Mouse (Mus musculus) lung, postnatal 14 days (tissue): Measurements from ENCODE around the gene Zfp809.
"Not testable (repeated sequence)": the region's sequence is repeated elsewhere in the genome, so short reads cannot be mapped to it uniquely, and the experiment has no call there.

ENCODE experiments used
- DNase-seq: peaks from one replicate; pipeline ENCODE4 v3.0.0; 2021

Gene Zfp809

DNA sequence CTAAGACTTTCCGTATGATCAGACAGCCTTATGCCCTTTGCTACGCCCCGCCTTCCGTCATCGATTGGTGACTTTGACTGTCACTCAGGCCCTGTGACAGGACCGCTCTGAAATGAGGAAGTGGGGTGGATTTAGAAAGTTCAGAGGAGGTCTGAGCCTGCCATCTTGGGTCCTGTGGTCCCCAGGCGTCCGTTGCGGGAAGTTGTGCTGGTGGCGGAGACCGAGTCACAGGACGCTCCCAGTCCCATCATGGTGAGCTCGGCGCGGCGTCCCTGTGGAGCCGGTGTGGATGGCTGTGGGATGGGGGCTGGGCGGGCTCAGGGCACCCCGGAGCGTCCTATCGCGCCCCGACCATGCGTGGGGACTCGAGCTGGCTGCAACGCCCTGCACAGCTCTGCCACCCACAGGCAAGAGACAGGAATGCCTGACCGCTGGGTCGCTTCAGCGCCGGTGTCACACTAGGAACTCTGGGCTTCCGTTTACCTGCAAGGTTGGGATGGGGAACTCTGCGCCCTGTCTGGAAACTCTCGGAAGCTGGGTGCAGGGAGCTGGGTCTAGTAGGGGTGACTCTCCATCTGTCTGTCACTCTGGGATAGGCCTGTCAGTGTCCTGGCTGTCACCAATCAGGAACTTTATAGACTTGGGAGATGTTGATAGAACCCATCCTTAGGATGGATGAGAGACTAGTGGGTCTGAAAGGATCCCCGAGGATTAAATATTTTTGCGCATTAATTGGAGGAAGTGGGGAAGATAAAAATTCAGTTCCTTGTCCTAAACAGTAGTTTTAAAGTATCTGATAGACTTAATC lies at the start of gene Zfp809:
Gene Zfp809 (plus strand): TSS at position 134 of the 808 bp plus-strand sequence.
- peak; percentile 100 for DNase-seq

DNA sequence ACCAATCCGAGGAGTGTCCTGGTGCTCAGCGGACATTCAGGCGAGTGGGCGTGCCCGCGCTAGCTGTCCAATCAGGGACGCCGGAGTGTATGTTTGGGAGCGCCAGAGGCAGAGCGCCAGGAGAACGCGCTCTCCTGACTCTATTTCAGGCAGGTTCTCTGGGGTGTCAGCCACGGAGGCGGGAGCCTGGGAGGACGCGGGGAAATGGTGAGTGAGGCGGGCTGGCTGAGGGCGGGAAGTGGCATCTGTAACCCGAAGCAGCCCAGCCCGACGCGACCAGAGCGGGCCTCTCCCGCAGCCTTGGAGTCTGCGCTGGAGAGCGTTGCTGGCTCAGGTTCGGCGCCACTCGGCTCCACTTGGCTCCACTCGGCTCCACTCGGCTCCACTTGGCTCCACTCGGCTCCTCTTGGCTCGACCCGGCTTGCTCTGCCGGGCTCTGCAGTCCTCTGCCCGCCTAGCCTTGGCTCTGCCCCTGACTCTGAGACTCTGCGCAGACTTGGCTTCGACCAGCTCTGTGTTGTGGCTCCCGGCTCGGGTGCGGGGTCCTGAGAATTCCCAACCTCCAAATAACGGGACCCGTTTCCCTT lies 37.4 kb upstream of the Zfp809 start, which contains the start of gene Zfp872:
Gene Zfp872 (plus strand): TSS at position 66 of the 587 bp plus-strand sequence.
- peak; percentile 56 for DNase-seq

GRCm38 (mm10) chr9:22196412-22196811 lies 29.1 kb upstream of the Zfp809 start:
- DNase-seq: no peak

- DNase-seq: peak; percentile 20
These were observed 11.7 kb upstream of the Zfp809 start for GRCm38 (mm10) chr9:22213785-22214194.

- no peak for DNase-seq
These were observed 11.0 kb upstream of the Zfp809 start for GRCm38 (mm10) chr9:22214549-22214948.

DNA sequence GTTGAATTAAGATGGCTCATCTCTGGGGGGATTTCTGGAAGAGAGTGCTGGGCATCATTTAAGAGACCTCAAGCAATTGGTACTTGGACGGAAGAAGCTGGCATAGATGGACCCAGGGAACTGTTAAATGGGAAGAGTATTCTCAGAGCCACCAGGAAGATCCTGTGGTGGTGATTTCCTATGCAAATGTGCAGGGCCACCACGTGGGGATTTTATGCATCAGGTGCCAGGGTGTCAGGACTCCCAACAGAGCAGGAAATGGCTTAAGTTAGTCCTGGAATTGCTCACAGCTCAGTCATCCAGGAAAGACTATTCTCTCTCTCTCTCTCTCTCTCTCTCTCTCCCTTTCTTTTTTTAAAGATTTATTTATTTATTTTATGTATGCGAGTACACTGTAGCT lies 8.8 kb upstream of the Zfp809 start:
- no peak for DNase-seq

DNA sequence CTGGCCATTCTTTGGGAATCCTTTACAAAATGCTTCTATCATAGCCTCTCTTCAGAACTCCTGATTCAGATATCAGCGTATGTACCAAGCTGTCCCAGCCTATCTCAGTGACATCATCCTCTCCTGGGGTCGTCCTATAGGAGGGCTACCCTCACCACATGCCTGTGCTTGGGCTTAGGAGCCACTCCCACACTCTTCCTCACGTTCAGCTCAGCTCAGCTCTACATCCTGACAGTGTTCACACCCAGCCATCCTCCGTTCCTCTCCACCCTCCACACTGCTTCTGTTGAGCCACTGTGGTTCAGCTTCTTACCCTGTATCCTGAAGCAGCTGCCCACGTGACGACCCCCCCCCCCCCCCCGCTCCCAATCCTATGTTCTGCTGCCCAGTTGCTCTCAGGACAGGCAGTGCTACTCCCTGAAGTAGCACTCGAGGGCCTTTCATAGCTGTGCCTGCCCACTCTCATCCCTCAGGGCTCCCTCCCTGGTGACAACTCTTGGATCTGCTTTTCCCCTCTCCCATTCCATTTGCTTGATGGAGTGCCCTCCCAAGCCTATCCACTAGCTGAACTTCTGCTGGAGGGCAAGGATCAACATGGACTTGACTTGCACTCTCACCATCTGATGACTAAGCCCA lies 7.5 kb upstream of the Zfp809 start:
- DNase-seq: peak; percentile 27

GRCm38 (mm10) chr9:22224066-22224465 lies 1.4 kb upstream of the Zfp809 start:
- DNase-seq: no peak

- DNase-seq: peak; percentile 16
These were observed 694 bp upstream of the Zfp809 start for GRCm38 (mm10) chr9:22224536-22225503.

DNA sequence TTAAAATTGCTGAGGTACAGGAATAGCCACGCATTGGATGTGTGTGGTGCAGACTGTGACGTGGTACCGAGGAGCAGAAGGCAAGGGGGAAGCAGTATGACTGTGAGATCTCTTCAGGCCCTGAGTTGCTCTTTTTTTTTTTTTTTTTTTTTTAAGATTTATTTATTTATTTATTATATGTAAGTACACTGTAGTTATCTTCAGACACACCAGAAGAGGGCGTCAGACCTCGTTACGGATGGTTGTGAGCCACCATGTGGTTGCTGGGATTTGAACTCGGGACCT lies 817 bp downstream of the Zfp809 start:
- DNase-seq: not testable (repeated sequence)

- peak; percentile 38 for DNase-seq
These were observed 1.3 kb downstream of the Zfp809 start for GRCm38 (mm10) chr9:22226846-22227245.

- DNase-seq: no peak
These were observed 4.0 kb downstream of the Zfp809 start for GRCm38 (mm10) chr9:22229386-22230026.

- DNase-seq: no peak
These were observed 4.5 kb downstream of the Zfp809 start for GRCm38 (mm10) chr9:22230061-22230460.

- no peak for DNase-seq
These were observed 5.0 kb downstream of the Zfp809 start for GRCm38 (mm10) chr9:22230556-22230955.

DNA sequence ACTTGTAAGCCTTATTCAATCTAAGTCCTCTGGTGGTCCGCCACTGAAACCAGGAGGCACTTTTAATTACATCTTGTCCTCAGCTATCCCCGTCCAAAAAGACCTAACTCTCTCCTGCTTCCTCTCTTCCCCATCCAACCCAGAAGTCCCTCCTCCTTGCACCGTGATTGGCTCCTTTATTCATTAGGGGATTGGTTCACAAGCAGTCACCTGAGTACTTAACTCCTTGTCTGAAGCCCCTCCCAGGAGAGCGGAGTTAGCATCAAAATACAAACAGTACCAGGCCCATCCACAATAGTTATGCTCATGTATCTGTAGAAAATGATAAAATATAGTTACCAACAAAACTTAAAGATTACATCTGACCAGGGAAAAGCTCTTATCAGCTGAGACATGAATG lies 14.5 kb downstream of the Zfp809 start:
- no peak for DNase-seq

DNA sequence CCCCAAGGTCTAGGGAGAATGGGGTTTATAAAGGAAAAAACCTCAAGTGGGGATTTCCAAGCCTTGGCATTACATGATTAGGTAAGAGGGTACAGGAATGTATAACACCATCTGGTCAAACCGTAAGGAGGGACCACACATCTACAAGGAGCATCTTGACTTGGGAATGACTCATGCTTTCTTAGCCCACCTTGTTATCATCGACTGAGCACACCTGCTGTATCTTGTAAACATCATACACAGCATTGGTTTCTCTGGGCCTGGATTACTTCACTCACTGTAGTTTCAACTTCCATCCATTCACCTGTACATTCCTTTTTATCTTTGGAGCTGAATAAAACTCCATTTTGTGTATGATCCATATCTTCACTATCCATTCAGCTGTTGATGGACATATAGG lies 18.7 kb downstream of the Zfp809 start:
- no peak for DNase-seq

DNA sequence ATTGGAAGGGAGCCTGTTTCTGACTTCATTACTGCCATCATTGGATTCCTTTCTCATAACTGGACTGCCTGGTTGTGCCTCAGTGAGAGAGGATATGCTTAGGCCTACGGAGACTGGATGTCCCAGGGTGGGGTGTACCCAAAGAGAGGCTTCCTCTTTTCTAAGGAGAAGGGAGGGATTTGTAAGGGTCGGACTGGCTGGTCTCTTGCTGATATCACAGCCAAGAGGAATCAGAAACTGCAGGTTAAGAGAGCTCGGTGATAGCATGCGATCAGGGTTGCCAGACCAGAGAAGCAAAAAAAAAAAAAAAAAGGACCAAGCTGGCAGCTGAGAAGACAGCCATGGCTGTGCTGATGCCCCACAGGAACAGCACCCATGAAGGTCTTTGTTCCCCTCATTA lies 31.1 kb downstream of the Zfp809 start:
- no peak for DNase-seq

DNA sequence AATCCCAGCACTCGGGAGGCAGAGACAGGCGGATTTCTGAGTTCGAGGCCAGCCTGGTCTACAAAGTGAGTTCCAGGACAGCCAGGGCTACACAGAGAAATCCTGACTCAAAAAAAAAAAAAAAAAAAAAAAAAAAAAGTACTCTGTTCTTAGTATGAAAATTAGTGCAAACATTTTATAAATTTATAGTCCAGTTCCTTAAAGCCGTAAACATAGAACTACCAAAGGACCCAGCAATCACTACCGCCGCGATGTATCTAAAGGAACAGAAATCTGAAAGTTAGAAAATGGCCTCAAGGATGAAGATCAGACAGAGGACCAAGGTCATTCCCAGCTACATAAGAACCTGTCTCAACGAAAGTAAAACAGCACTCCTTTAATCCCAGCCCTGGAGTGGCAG lies 33.3 kb downstream of the Zfp809 start:
- DNase-seq: no peak

DNA sequence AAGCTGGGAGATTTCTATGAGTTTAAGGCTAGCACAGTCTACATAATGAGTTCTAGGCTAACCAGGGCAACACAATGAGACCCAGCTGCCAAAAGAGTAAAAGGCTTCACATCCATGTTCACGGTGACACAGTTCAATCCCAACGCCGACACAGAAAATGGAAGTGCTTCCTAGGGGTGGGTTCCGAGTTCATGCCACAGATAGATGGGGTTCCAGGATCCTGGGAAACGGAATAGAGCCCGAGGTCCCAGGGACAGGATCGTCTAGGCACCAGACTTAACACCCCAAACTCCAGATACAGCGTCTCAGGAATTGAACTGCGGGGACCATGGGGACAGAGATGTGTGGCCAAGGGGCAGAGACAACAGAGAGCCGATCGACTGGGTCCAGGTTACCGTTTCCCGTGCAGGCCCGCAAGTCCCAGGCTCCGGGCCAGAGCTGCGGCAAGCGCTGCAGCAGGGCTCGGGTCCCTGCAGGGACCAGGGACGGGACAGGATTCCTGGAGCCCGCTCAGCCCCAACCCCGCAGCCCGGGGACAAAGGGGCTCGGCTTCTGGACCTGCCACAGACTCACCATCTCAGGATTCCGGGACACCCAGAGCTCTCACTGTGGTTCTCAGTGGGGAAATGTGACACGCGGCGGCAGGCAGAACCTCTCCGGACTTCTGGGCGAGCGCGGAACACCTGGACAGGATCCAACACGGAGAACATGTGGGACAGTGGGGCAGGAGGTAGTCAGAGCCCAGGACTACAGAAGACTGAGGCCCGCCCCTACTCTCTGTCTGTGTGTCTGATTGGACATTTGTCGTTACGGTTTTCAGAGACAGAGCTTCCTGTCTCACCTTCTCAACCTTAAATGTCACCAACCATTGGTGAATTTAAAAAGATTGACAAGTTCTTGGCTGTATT lies 33.9 kb downstream of the Zfp809 start, which contains the start of gene Zfp599:
Gene Zfp599 (minus strand): TSS at position 712 of the 908 bp plus-strand sequence.
- peak; percentile 65 for DNase-seq

- DNase-seq: no peak
These were observed 34.5 kb downstream of the Zfp809 start for GRCm38 (mm10) chr9:22260092-22260422.

- DNase-seq: no peak
These were observed 36.1 kb downstream of the Zfp809 start for GRCm38 (mm10) chr9:22261594-22261993.
